In the genomic region with DNA sequence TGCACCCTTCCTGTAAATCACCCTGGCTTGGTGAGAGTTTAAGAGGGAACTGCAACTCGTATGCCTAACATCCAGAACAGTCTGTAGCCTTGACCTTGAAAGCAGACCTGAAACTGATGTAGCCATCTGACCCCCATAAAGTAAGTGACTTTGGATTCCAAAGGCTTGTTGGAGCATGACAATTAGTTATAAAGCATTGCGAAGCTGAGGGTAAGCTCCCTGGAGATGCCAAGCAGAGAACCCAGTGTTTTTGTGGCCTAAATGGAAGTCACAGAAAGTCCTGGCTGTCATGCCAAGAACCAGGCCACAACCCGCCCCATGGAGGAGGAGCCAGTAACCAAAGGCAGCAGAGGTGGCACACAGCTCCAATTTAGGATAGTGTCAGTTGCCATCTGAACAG, we compare ENCODE assay signal across 8 mouse cellular contexts. TPM values are rescaled to one million over a fixed set of nuclear protein-coding genes. Genes with fewer than 3 reads are reported as not detected.
DNase-seq lines count a peak whose midpoint lies in the region; ATAC-seq and TF ChIP-seq lines count a peak whose summit lies in the region.

No protein-coding gene starts in this region.

- H3K9me3 ChIP-seq in forebrain, embryonic 10.5 days, result no peaks in the 10 kb centered on the region
- H3K9me3 ChIP-seq in forebrain, embryonic 16.5 days (ENCODE audit: control insufficient read depth, low read length), result no peaks in the 10 kb centered on the region

- no peak overlapping the region for H3K4me3 ChIP-seq in forebrain, embryonic 10.5 days
- no peak overlapping the region for H3K4me3 ChIP-seq in forebrain, embryonic 16.5 days (replicated peaks; ENCODE audit: low read length)
- H3K4me3 ChIP-seq in thymus, adult 2 months (ENCODE audit: control insufficient read depth, insufficient read depth, low read length), result no peak overlapping the region

- no peak for ATAC-seq in forebrain, embryonic 16.5 days
- ATAC-seq in erythroid progenitor cell, adult 5-6 weeks (replicated peaks; ENCODE audit: low FRiP score, poor library complexity, severe bottlenecking), result no peak

- H3K4me2 ChIP-seq in forebrain, embryonic 16.5 days (ENCODE audit: low read length), result no peak overlapping the region

- H3K9ac ChIP-seq in forebrain, embryonic 16.5 days (replicated peaks; ENCODE audit: low read depth, low read length), result no peak overlapping the region

- H3K27me3 ChIP-seq in forebrain, embryonic 10.5 days (ENCODE audit: poor library complexity, severe bottlenecking), result peaks cover 31% of the 10 kb centered on the region
- H3K27me3 ChIP-seq in forebrain, embryonic 16.5 days (replicated peaks; ENCODE audit: control insufficient read depth, insufficient read depth, low read length), result no peaks in the 10 kb centered on the region
- no peaks in the 10 kb centered on the region for H3K27me3 ChIP-seq in thymus, adult 2 months (ENCODE audit: control insufficient read depth, insufficient read depth, low read length)

- H3K27ac ChIP-seq in forebrain, embryonic 10.5 days, result peak overlapping the region; percentile 79
- no peak overlapping the region for H3K27ac ChIP-seq in forebrain, embryonic 16.5 days (ENCODE audit: low read length)
- no peak overlapping the region for H3K27ac ChIP-seq in thymus, adult 2 months (ENCODE audit: control insufficient read depth, insufficient read depth, low read length)

- H3K4me1 ChIP-seq in forebrain, embryonic 10.5 days, result peaks cover 35% of the 10 kb centered on the region
- peaks cover 8% of the 10 kb centered on the region for H3K4me1 ChIP-seq in forebrain, embryonic 16.5 days (replicated peaks; ENCODE audit: control insufficient read depth, insufficient read depth, low read length)
- no peaks in the 10 kb centered on the region for H3K4me1 ChIP-seq in thymus, adult 2 months (replicated peaks; ENCODE audit: control insufficient read depth, insufficient read depth, low read length)

- TF ChIP-seq POLR2A in thymus, adult 2 months (IDR thresholded peaks at IDR 0.05; ENCODE audit: control insufficient read depth, extremely low read depth, insufficient read depth, low read length, poor library complexity), result no peak

- no peaks in the 10 kb centered on the region for H3K36me3 ChIP-seq in forebrain, embryonic 10.5 days (replicated peaks)
- H3K36me3 ChIP-seq in forebrain, embryonic 16.5 days (ENCODE audit: control insufficient read depth, insufficient read depth), result no peaks in the 10 kb centered on the region
- H3K36me3 ChIP-seq in thymus, adult 2 months (ENCODE audit: control insufficient read depth, insufficient read depth, low read length), result no peaks in the 10 kb centered on the region

- no peak for TF ChIP-seq CTCF in thymus, adult 2 months (IDR thresholded peaks at IDR 0.05; ENCODE audit: borderline replicate concordance, control insufficient read depth, extremely low read depth, insufficient read depth, low read length, poor library complexity)

- WGBS in forebrain, embryonic 10.5 days, result 72% methylated on average over 3 of the region's 3 CpGs
- 53% methylated on average over 3 of the region's 3 CpGs for WGBS in forebrain, embryonic 16.5 days
- 77% methylated on average over 3 of the region's 3 CpGs for WGBS in thymus, adult 2 months

- no peak for DNase-seq in forebrain, embryonic 10.5 days (ENCODE audit: extremely low spot score, low spot score)
- peak; percentile 0 for DNase-seq in thymus, adult 2 months
- no peak for DNase-seq in thymus, postnatal 14 days
- peak; percentile 66 to 69 for DNase-seq in layer of hippocampus, adult 8-10 months (ENCODE audit: low spot score in 2 of 2)
- DNase-seq in lung, postnatal 36 days, result peak; percentile 53
- no peak for DNase-seq in ovary, adult 18-20 months (ENCODE audit: low spot score)

RNA-seq across cellular contexts. Expression of gene Mrpl19, which starts 21.8 kb away (rescaled TPM):
- polyA plus RNA-seq in forebrain, embryonic 10.5 days (2016; fragmentation: Nextera tagmentation; extraction: Ambion mirVana), result 65.8 and 68.6 TPM in 2 replicates
- 40.0 and 42.3 TPM in 2 replicates for polyA plus RNA-seq in forebrain, embryonic 16.5 days (2015; fragmentation: Nextera tagmentation; extraction: Ambion mirVana)
- polyA plus RNA-seq in thymus, adult 2 months (2012; rRNA removed), result 5.6 and 5.9 TPM in 2 replicates
- 10 to 100 TPM; 31.2 to 35.8 (median 32.9) TPM for total RNA-seq in layer of hippocampus, adult 8-10 months (2022)
- 3.8 and 7.9 TPM in 2 replicates for total RNA-seq in erythroid progenitor cell, adult 5-6 weeks (2015; ENCODE audit: low replicate concordance)
- total RNA-seq in erythroid progenitor cell, adult 5-6 weeks (2017; ENCODE audit: low replicate concordance), result 0.30 and 4.4 TPM in 2 replicates

RNA-seq across cellular contexts. Expression of gene Eva1a, which starts 53.3 kb away (rescaled TPM):
- polyA plus RNA-seq in forebrain, embryonic 10.5 days (2016; fragmentation: Nextera tagmentation; extraction: Ambion mirVana), result 3.2 and 3.9 TPM in 2 replicates
- 0.72 and 1.4 TPM in 2 replicates for polyA plus RNA-seq in forebrain, embryonic 16.5 days (2015; fragmentation: Nextera tagmentation; extraction: Ambion mirVana)
- 2.5 and 3.1 TPM in 2 replicates for polyA plus RNA-seq in thymus, adult 2 months (2012; rRNA removed)
- 10 to 100 TPM; 12.8 to 16.0 (median 14.0) TPM for total RNA-seq in layer of hippocampus, adult 8-10 months (2022)
- 2.9 TPM in 1 of 2 replicates, not detected in the other for total RNA-seq in erythroid progenitor cell, adult 5-6 weeks (2015; ENCODE audit: low replicate concordance)
- 2.2 TPM in 1 of 2 replicates, not detected in the other for total RNA-seq in erythroid progenitor cell, adult 5-6 weeks (2017; ENCODE audit: low replicate concordance)

Comparison
In these comparisons a context has a peak if more than half of its experiments do, and no peak if none do; other contexts are left out.
1. DNase-seq: peak in thymus, adult 2 months (single experiment), layer of hippocampus, adult 8-10 months (2 of 2) and lung, postnatal 36 days (single experiment); none in forebrain, embryonic 10.5 days (single experiment), thymus, postnatal 14 days (single experiment) and ovary, adult 18-20 months (single experiment).